Mouse (Mus musculus): ENCODE measurements at regions not wholly inside any gene's neighbourhood (a gene's known extent, or its start where the extent isn't known, plus 50 kb on each side); places are given as distances from the start of the nearest gene placed in this dataset.

- peak in 1 of 2 experiments; percentile 3 for DNase-seq
Measured at GRCm38 (mm10) chr16:25585070-25585454, 98.5 kb upstream of the Trp63 start.

- no peak for DNase-seq
Measured at GRCm38 (mm10) chr16:25585953-25586352, 97.6 kb upstream of the Trp63 start.

GRCm38 (mm10) chr16:25587879-25588347 is 95.7 kb upstream of the Trp63 start:
- no peak for DNase-seq

GRCm38 (mm10) chr16:25597435-25597834 is 86.1 kb upstream of the Trp63 start:
- no peak for DNase-seq

GRCm38 (mm10) chr16:25603121-25603520 is 80.4 kb upstream of the Trp63 start:
- DNase-seq: no peak

GRCm38 (mm10) chr16:25615229-25615628 is 68.3 kb upstream of the Trp63 start:
- DNase-seq: no peak

GRCm38 (mm10) chr16:25615646-25616045 is 67.9 kb upstream of the Trp63 start:
- DNase-seq: no peak

- DNase-seq: no peak
Measured at GRCm38 (mm10) chr16:25618898-25619297, 64.7 kb upstream of the Trp63 start.

- no peak for DNase-seq
Measured at GRCm38 (mm10) chr16:25622651-25623050, 60.9 kb upstream of the Trp63 start.

- DNase-seq: no peak
Measured at GRCm38 (mm10) chr16:25623986-25624623, 59.5 kb upstream of the Trp63 start.

- no peak for DNase-seq
Measured at GRCm38 (mm10) chr16:25629750-25630149, 53.8 kb upstream of the Trp63 start.

GRCm38 (mm10) chr16:25631139-25631716 is 52.3 kb upstream of the Trp63 start:
- no peak for DNase-seq
